Mouse (Mus musculus): ENCODE results near the gene Cby1. TPM values are rescaled to one million over a fixed set of nuclear protein-coding genes. Genes with fewer than 3 reads are reported as not detected.

Cby1 gene
- polyA plus RNA-seq, 1 experiment from 2014 or later = 109 TPM

Other genes with a start within 250 kb of the Cby1 start
- 200 and 208 TPM in 2 replicates for gene Csnk1e, start 203.6 kb upstream of the Cby1 start, polyA plus RNA-seq (2015; fragmentation: Nextera tagmentation; extraction: Ambion mirVana)
- gene Kcnj4, start 154.0 kb upstream of the Cby1 start, polyA plus RNA-seq (2015; fragmentation: Nextera tagmentation; extraction: Ambion mirVana) = not detected in 2 replicates
- gene Kdelr3, start 142.8 kb upstream of the Cby1 start, polyA plus RNA-seq (2015; fragmentation: Nextera tagmentation; extraction: Ambion mirVana) = 5.1 and 6.4 TPM in 2 replicates
- 61.5 and 66.8 TPM in 2 replicates for gene Ddx17, start 112.5 kb upstream of the Cby1 start, polyA plus RNA-seq (2015; fragmentation: Nextera tagmentation; extraction: Ambion mirVana)
- 1.4 and 1.5 TPM in 2 replicates for gene Dmc1, start 54.1 kb upstream of the Cby1 start, polyA plus RNA-seq (2015; fragmentation: Nextera tagmentation; extraction: Ambion mirVana)
- gene Fam227a, start 243 bp upstream of the Cby1 start, polyA plus RNA-seq (2015; fragmentation: Nextera tagmentation; extraction: Ambion mirVana) = 5.8 and 6.3 TPM in 2 replicates
- 288 TPM in 2 replicates for gene Tomm22, start 11.7 kb downstream of the Cby1 start, polyA plus RNA-seq (2015; fragmentation: Nextera tagmentation; extraction: Ambion mirVana)
- gene Josd1, start 28.7 kb downstream of the Cby1 start, polyA plus RNA-seq (2015; fragmentation: Nextera tagmentation; extraction: Ambion mirVana) = 17.9 and 18.7 TPM in 2 replicates
- 47.2 and 50.9 TPM in 2 replicates for gene Gtpbp1, start 31.6 kb downstream of the Cby1 start, polyA plus RNA-seq (2015; fragmentation: Nextera tagmentation; extraction: Ambion mirVana)
- 8.1 and 8.4 TPM in 2 replicates for gene Sun2, start 83.3 kb downstream of the Cby1 start, polyA plus RNA-seq (2015; fragmentation: Nextera tagmentation; extraction: Ambion mirVana)
- gene Dnal4, start 118.7 kb downstream of the Cby1 start, polyA plus RNA-seq (2015; fragmentation: Nextera tagmentation; extraction: Ambion mirVana) = 90.6 and 94.0 TPM in 2 replicates
- 7.9 and 8.3 TPM in 2 replicates for gene Nptxr, start 145.6 kb downstream of the Cby1 start, polyA plus RNA-seq (2015; fragmentation: Nextera tagmentation; extraction: Ambion mirVana)
- not detected in 2 replicates for gene Npcd, start 175.0 kb downstream of the Cby1 start, polyA plus RNA-seq (2015; fragmentation: Nextera tagmentation; extraction: Ambion mirVana)
- 39.0 and 43.8 TPM in 2 replicates for gene Cbx6, start 175.5 kb downstream of the Cby1 start, polyA plus RNA-seq (2015; fragmentation: Nextera tagmentation; extraction: Ambion mirVana)
- gene Apobec3, start 232.5 kb downstream of the Cby1 start, polyA plus RNA-seq (2015; fragmentation: Nextera tagmentation; extraction: Ambion mirVana) = 5.8 and 6.6 TPM in 2 replicates

Data from forebrain, embryonic 13.5 days (tissue).